Mouse (Mus musculus): ENCODE data around the gene Ston2.

Gene Ston2

DNA sequence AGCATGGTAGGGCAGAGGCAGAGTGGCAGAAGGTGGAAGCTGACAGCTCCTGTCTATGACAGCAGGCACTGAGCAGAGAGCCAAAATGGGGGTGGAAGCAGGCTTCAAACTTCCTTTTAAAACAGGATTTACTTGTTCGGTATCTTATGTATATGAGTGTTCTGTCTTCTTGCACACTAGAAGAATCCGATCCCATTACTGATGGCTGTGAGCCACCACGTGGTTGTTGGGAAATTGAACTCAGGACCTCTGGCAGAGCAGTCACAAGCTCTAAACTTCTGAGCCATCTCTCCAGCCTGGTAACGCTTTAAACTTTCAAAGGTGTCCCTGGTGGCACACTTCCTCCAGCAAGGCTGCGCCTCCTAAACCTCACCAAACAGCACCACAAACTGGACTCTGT lies 85.4 kb downstream of the Ston2 start:
- DNase-seq (ENCODE audit: low spot score), result no peak

DNA sequence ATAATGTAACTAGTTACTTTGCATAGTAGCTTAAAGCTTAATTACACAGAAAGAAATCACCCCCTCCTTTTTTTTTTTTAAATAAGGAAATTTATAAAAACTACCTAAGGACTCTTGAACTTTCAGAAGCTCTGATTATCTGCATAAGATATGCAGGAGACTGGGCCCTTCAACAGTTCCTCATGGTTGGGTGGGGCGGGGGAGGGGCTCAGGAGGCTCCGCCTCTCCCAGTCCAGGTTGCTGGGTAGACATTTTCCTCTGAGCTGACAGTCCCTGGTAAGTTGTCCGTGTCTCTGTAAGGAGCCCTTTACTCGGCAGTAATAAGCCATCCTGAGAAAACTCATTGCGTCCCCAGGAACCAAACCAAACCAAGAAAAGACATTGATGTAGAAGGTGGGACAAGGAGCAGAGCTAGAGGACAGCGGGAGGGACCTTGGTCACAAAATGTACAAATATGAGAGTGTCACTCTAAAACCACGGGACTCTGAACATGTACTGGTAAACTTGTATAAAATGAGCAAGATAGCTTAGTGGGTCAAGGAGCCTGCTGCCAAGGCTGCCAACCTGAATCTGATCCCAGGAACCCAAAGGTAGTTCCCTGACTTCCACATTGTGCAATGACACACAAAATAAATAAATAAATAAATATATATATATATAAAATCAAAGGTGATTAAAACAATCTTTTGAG lies 88.6 kb downstream of the Ston2 start:
- no peak for DNase-seq (ENCODE audit: low spot score)

DNA sequence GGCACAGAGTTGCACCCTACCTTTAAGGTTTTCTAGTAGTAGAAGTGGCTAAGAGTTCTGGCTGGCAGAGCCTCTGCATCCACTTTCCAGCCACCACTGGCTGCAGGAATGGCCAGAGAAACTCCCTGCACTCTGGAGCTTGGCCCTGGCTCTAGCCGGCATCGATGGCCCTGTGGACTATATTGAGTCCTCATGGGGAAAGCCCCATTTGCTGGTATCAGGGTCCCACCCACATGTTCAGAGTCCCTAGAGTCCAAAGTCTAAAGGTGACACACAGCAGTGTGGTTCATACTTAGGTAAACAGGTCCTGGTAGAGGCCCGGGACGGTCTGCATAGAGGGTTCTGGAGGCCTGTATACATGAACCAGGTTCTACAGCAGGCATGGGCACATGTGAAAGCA lies 92.0 kb downstream of the Ston2 start:
- no peak for DNase-seq (ENCODE audit: low spot score)

DNA sequence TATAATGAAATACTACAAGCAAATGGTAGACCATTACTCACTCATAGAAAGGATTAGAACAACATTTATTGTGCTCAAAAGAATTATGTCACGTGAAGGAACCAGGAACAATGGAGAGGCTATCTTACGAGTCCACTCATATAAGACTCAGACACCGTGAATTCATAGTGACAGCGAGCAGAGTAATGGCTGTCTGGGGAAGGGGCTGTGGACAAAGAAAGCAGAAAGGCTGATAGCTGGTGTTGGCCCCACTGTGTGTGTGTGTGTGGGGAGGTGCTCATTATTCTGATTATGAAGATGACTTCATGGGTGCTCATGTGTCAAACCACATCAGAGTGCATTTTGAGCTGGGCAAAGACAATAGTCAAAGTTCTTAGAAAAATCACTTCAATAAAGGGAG lies 92.4 kb downstream of the Ston2 start:
- no peak for DNase-seq (ENCODE audit: low spot score)

DNA sequence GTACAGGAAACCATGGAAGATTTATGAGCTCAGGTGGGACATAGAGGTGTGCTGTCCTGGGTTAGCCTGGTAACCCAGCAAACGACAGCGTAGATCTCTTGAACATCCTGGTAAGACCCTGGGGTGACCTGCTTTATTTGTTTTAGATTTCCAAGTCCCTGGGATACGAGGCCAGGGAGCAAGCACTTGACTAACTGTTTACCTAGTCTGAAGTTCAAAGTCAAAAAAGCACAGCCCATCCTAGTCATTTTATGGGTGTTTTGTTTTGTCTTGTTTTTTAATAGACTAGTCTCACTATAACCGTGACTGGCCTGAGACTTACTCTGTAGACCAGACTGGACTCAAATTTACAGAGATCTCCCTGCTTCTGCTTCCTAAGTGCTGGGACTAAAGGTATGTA lies 93.4 kb downstream of the Ston2 start:
- DNase-seq (ENCODE audit: low spot score), result no peak

DNA sequence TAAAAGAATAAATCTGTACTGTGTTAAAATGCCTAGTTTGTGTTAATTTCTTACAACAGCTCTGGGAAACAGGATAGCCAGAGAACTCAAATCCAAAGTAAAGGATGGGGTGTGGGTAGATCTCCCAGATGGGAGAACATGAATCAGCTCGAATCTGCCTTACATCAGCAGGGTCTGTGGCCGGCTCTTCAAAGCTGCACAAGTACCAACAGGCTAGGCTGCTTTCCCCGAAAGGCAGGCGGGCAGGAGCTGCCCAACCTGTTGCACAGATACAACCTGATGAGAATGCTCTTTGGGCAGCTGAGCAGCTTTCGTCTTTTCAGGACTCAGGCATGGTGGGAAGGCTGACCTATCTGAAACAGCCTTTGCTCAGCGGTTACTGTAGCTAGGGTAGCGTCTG lies 94.6 kb downstream of the Ston2 start:
- no peak for DNase-seq (ENCODE audit: low spot score)

DNA sequence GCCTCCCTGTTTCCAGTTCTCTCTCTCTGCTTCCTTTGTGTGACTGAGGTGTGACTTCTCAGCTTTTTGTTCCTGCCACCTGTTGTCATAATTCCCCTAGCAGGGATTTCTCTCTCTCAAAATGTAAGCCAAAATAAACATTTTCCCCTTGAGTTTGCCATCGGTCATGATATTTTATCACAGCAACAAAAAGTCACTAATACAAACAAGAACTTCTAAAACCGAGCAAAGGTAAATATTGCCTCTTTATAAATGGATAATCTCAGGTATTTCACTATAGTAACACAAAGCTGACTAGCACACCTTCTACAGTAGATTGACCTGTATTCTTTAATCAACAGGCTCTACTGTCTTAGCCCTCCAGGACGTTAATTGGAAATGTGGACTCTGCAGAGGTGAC lies 95.2 kb downstream of the Ston2 start:
- DNase-seq (ENCODE audit: low spot score), result no peak

DNA sequence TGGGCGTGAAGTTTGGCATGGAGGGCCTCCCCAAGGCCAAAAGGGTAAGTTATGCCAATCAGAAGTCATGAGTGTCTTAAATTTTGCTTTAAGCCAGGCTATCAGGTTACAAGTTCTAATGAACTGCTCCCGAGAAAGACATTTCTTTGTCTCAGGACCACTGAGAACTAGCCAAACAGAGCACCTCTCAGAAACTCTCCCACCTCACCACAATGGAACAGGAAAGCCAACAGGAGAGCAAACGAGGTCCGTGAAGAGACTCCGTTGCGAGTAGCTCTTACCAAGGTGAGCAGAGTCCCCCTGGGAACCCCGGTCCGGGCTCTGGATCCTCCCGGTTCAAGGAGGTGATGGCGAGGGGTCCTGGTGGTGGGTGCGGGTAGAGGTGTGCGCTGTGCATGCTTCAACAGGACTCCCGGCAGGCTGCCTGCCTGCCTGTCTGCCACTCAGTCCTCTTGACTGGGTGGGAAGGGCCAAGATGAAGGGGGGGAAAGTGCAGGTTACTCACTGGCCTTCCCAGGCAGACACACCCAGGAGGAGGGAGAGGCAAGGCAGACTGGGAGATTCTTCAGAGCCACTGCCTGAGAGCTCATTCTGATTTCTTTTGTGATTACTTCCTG lies 102.4 kb downstream of the Ston2 start:
- DNase-seq (ENCODE audit: low spot score), result no peak

DNA sequence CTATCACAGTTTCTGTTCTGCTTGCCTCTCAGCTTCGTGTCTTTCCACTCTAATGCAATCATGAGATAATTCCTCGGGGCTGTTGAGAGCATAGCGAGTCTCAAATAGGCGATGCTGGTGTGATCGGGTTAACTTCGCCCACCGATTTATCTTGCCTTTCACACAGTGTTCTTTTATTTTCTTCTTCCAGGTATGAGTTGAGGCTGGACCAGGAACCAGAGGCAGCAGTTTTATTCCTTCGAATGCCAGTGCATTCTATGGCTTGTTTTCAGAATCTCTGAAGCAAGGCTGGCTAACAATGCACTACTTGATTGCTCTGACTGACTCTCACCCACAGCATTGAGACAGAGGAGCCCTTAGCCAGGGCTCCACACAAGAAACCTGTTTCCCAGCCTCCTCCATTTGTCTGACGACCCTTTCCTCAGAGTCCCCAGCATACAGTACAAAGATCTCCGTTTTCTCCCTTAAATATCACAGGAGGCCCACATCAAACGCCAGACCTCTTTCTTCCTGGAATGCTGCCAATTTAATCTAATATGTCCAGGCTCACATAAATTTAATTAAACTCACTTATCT lies 103.3 kb downstream of the Ston2 start:
- no peak for DNase-seq (ENCODE audit: low spot score)

DNA sequence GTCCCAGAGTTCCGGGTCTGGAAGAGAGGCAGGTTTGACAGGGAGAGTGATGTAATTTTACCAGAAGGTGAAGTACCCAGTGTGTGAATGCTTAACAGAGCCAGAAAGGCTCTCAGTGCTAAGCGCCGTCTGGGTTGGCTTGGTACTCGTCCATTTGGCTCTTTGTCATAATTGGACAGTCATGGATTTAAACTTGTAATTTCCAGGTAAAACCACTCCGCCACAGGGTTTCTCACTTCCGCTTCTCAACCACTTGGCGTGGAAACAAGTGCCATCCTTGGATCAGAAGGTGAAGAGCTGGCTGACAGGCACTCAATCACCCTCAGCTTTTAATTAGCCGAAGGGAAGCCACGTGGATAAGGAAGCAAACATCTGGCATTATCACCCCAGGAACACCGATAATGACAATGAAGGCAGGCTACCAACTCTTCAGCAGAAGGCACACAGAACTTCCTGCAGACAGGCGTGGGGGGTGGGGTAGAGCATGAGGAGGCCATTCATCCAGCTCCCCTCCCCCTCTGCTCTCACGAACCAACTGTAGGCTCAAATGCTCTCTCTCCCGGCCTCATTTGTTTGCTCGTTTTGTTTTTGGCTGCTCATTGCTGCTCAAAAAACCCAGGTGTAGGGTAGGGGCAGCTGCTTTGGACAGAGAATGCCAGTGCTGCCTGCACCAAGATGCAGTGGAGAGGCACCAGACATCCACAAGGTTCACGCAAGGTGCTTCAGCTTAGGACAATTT lies 103.9 kb downstream of the Ston2 start:
- no peak for DNase-seq (ENCODE audit: low spot score)

DNA sequence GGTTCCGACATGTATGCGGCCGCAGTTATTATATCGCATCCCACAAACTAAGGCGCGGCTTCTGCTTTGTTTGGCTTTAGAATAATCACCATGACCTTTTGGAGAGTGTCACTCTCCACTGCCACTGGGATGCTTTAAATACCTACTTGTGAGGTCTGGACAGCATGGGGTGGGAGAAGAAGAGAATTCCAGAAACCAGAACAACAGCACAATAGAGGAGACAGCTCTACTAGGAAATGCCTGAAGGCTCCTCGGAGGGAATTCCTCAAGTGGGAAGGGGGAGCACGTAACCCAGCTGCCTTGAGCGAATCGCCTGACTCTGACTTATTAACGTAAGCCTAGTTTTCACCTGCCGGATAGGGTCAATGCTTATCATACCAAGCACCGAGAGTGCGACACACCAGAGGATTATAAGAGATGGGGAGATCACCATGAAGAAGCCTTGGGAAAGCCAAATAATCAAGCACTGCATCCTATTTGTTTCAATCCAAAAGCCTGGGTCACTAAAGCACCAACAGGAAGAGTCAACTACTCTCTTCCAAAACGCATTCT lies 104.6 kb downstream of the Ston2 start:
- no peak for DNase-seq (ENCODE audit: low spot score)

DNA sequence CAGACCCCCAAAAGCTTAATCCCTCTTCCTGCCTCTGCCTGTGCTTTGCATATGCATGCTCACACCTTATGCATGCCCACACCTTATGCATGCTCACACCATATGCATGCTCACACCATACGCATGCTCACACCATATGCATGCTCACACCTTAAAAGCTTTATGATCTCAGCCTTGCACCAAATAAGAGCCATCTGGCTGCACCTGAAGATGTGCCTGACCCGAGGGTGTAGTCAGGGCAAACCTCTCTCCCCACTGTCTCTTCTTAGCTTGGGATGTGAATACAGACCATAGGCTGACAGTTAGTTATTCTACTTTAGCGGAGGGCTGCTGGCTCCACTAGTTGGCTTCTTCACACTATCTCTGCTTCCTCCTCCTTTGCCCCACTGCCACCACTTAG lies 105.1 kb downstream of the Ston2 start:
- DNase-seq (ENCODE audit: low spot score), result no peak

DNA sequence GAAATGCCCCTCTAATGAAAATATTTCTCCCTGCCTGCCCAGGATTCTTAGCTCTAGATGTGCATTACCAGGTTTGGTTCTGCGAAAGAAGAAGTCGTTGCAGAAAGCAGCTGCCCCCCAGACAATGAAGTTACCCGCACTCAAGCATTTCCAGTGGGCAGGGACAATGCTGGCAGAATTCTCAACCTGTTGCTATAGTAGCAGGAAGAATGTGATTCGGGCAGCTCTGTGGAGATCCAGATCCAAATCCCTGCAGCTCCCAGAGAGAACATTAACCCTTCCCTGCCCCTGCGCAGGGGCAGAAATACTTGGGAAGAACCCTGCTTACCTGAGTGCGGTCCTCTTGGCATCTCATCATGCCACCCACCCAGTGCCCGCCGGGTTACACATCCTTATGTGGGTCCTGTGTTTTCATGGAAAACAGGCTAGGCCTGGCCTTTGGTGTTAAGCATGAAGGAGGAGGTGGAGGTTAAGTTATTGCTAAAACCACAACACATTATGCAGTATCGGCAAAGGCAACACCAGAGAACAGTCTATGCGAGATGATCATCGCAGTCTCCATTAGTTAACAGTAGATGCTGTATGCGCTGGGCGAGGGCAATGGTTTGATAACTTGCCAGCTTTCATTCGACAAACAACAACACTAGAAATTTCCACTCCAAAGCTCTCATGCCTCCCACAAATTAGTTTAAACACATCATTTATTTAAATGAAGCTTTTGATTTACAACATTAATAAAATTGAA lies 108.7 kb downstream of the Ston2 start:
- DNase-seq (ENCODE audit: low spot score), result no peak

DNA sequence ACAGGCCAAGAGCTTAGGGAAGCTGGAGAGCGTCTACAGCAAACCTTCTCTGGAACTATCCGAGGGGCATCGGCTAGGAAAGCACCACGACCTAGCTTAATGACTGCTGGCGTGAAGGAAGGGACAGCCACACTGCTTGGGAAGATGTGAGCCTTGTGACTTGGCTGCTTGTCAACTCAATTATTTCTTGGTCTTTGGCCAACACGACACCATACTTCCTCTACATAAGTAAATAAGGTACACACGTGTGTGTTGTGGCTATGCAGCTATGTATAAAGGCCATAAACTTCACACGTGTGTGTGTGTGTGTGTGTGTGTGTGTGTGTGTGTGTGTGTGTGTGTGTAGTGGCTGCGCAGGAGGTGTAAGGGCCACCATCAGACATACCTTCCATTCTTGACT lies 112.2 kb downstream of the Ston2 start:
- no peak for DNase-seq (ENCODE audit: low spot score)

DNA sequence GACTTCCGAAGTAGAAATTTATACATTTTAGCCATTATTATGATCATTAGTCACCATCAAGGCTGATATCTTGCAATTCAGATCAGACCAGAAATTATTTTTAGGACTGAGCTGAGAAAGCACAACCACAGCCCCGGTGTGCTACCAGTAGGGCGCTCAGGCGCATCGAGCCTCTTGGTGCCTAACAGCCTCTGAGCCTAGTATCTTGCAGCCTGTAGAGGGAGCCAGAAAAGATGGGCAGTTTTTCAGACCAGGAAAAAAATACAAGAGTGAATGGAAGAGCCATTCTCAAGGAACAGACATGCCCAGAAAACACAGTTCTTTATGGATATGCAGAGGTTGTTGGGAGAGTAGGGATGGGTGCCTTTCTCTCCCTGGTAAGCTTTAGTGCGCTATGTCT lies 115.0 kb downstream of the Ston2 start:
- DNase-seq (ENCODE audit: low spot score), result no peak

DNA sequence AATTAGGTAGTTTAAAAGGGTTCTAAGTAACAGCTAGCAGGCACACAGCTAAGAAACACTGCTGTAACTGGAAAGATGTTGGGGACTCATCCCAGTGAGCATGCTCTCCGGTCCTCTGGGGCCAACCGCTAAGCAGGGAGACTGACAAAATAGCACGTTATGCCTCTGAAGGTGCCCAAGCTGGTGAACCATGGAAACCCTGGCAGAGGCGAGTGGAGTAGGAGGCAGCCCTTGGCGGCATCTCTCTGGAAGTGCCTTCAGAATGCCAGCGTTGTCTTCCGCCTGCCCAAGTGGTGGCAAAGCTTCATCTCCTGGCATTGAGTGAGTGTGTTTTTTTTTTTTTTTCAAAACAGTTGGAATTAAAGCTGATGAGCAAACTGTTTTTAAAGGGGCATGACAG lies 115.7 kb downstream of the Ston2 start:
- DNase-seq (ENCODE audit: low spot score), result no peak

DNA sequence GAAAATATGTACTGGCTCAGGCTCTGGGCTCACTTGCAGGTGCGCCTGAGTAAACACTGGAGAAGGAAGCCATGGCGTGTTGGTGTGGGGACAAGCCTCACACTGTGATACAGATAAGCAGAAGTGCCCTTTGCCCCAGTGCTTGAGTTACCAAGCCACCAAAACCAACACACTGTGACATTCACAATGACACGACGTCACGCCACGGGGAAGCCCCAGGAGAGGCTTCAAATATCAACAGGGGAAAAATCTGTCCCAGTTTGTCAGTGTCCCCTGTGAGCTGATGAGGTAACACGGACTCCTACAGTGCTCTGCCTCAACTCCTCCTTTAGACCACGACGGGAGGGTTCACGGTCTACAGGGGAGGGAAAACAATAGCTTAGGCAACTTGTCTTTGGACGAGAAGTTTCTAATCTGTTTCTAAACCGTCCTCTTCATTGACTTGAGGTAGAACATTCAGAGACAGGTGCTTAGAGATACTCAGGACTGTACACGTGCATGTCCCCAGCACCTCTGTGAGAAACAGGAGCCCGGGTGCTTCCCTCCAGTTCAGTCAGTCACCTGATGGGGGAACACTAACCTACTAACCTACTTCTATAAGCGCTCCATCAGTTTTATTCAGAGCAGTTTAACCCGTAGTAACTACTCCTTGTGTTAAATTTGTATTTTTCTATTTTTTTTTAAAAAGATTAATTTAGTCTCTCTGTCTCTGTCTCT lies 119.5 kb downstream of the Ston2 start:
- DNase-seq (ENCODE audit: low spot score), result no peak

DNA sequence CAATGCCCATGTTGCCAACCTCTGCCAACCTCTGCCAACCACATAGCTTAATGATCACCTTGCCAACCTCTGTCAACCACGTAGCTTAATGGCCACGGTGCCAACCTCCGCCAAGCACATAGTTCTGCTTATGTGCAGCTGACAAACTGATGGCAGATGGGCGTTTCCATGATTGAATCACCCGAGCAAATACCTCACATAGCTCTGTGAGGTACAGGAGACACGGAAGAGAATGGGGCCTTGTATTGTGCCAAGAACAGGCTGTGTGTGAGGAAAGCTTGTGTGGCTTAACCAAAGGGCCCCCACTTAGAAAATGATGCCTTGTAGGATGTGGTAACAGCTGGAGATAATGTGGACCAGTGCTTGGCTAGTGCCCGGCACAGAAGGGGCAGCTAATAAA lies 120.4 kb downstream of the Ston2 start:
- DNase-seq (ENCODE audit: low spot score), result no peak

DNA sequence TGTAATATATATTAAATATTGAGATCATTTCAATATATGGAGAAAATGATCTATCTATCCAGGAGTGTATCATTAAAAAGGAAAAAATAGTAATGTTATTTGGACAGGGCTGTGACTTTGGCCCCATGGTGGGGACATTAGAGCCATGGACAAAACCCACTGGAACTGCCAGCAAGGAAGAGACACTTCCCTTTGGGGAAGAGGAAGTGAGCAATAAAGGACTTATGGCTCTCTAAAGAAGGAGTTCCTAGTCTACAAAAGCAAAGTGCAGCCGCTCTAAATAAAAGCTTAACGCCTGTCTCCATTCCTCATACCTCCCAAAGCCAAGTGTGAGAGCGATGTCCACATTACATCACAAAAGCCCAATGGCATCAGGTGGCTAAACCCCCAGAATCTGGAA lies 121.6 kb downstream of the Ston2 start:
- no peak for DNase-seq (ENCODE audit: low spot score)

DNA sequence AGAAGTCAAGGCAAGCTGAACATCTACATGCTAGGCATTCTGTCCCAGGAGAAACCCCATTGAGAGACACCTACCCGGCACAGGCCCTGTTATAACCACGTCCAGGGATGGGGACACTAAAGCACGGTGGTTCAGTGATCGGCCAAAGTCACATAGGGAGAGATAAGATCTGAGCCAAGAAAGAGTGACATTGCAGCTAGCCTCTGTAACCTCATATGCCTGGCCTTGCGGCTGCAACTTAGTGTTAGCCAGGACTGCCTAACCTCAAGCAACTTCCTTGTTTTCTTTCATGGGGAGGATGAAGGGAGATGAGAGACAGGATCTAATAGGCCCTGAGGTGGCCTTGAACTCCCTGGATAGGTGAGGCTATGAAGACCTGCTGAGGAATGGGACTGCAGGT lies 122.8 kb downstream of the Ston2 start:
- DNase-seq (ENCODE audit: low spot score), result no peak

DNA sequence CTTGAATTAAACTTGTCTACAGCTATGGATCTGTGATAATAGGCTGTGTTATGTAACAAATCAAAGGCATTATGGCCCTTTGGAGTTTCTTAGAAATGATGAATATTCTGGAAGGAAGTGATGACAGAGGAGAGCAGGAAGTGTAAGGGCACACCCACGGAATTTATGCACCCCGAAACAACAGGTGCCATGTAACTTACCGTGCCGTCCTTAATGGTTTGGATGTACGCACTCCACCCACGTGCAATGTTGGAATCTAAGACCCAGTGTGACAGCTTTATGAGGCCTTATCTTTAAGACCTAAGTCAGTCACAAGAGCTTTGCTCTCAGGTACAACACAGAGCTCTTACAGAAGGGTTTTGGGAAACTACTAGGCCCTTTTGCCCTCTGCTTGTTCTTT lies 124.9 kb downstream of the Ston2 start:
- no peak for DNase-seq (ENCODE audit: low spot score)

DNA sequence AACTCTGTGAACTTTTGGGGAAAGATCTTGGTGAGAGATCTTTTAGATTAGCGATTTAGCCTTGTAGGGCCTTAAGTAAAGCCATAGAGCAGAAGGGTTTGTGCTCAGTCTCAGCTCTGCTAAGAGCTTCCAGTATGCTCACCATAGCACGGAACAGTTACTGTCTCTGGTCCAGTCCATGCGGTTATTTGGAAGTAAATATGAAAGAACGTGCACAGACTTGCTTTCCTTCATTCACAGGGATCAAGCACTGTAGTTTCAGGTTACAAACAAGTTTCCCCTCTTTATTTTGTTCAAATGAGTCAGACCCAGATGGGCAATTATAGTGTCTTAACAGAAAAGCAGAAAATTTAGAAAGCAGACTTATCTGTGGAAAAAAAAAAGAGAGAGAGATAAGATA lies 125.3 kb downstream of the Ston2 start:
- DNase-seq (ENCODE audit: low spot score), result no peak
